Mouse (Mus musculus) megakaryocyte, adult 5-6 weeks (primary cell): Measurements from ENCODE around the gene Btbd35f30. TPM values are rescaled to one million over a fixed set of nuclear protein-coding genes. Genes with fewer than 3 reads are reported as not detected.
"Not testable (repeated sequence)": the region's sequence is repeated elsewhere in the genome, so short reads cannot be mapped to it uniquely, and the experiment has no call there.

Experiments
- ATAC-seq: 2 replicates; pipeline ENCODE4 v1.8.0; 2016; ENCODE audit warnings: mild to moderate bottlenecking, inconsistent platforms; ENCODE audit not compliant: poor library complexity, severe bottlenecking
- total RNA-seq, 2 experiments: library from RNA; stranded (forward) in 1 of 2; stranded (reverse) in 1 of 2; fragments of 153-499, 151-499 nt in 1 of 2; fragments of 221-1000, 200-1000 nt in 1 of 2; gene quantifications; 2 replicates each; pipeline versions ENCODE4 v1.2.3 to v1.2.4; 2015 to 2017

Btbd35f30 gene
- not detected in 2 replicates for total RNA-seq (2015)
- total RNA-seq (2017): not detected in 2 replicates

GRCm38 (mm10) chrX:32894325-32894724 lies at the start of gene Btbd35f30:
Gene Btbd35f30 (plus strand): TSS chrX:32894625.
- not testable (repeated sequence) for ATAC-seq

- not testable (repeated sequence) for ATAC-seq
Measured at GRCm38 (mm10) chrX:32941468-32941867, 47.0 kb downstream of the Btbd35f30 start, which contains the start of gene Gm21789. Gene Gm21789 (plus strand): TSS chrX:32941768.

Other genes starting within 250 kb of the Btbd35f30 start
- not detected in 2 replicates for gene Gm5926, start 243.9 kb upstream of the Btbd35f30 start, total RNA-seq (2015)
- not detected in 2 replicates for gene Gm5926, start 243.9 kb upstream of the Btbd35f30 start, total RNA-seq (2017)
- not detected in 2 replicates for gene Btbd35f21, start 168.5 kb upstream of the Btbd35f30 start, total RNA-seq (2015)
- gene Btbd35f21, start 168.5 kb upstream of the Btbd35f30 start, total RNA-seq (2017): not detected in 2 replicates
- not detected in 2 replicates for gene Gm21789, start 47.1 kb downstream of the Btbd35f30 start, total RNA-seq (2015)
- gene Gm21789, start 47.1 kb downstream of the Btbd35f30 start, total RNA-seq (2017): not detected in 2 replicates
- not detected in 2 replicates for gene Btbd35f5, start 79.3 kb downstream of the Btbd35f30 start, total RNA-seq (2015)
- gene Btbd35f5, start 79.3 kb downstream of the Btbd35f30 start, total RNA-seq (2017): not detected in 2 replicates